Mouse (Mus musculus) spleen, adult 2 months (tissue): ENCODE measurements around the gene Ccnl2.

ENCODE experiments used
- CTCF ChIP-seq: fragments of 200-500 bp; IDR thresholded peaks from 2 replicates; pipeline ENCODE4 v1.5.1; 2011; ENCODE audit warnings: mild to moderate bottlenecking, inconsistent platforms; ENCODE audit not compliant: insufficient read depth, insufficient read length, insufficient replicate concordance; ENCODE audit errors: extremely low read depth
- POLR2A ChIP-seq: fragments of 200-500 bp; IDR thresholded peaks from 2 replicates; pipeline ENCODE4 v1.6.1; 2011; ENCODE audit warnings: low read depth, low read length, inconsistent platforms

GRCm38 (mm10) chr4:155802075-155802474 lies 10.2 kb upstream of the Ccnl2 start:
- TF ChIP-seq CTCF (no peak), POLR2A (no peak)
